Mouse (Mus musculus): ENCODE data around the gene Hhat. TPM values are rescaled to one million over a fixed set of nuclear protein-coding genes. Genes with fewer than 3 reads are reported as not detected.
A peak's percentile ranks its signal among the peaks of the same experiment; 100 is the strongest.

The Hhat gene
- polyA plus RNA-seq, 2 experiments from 2014 or later: 0.89 to 1.6 TPM

DNA sequence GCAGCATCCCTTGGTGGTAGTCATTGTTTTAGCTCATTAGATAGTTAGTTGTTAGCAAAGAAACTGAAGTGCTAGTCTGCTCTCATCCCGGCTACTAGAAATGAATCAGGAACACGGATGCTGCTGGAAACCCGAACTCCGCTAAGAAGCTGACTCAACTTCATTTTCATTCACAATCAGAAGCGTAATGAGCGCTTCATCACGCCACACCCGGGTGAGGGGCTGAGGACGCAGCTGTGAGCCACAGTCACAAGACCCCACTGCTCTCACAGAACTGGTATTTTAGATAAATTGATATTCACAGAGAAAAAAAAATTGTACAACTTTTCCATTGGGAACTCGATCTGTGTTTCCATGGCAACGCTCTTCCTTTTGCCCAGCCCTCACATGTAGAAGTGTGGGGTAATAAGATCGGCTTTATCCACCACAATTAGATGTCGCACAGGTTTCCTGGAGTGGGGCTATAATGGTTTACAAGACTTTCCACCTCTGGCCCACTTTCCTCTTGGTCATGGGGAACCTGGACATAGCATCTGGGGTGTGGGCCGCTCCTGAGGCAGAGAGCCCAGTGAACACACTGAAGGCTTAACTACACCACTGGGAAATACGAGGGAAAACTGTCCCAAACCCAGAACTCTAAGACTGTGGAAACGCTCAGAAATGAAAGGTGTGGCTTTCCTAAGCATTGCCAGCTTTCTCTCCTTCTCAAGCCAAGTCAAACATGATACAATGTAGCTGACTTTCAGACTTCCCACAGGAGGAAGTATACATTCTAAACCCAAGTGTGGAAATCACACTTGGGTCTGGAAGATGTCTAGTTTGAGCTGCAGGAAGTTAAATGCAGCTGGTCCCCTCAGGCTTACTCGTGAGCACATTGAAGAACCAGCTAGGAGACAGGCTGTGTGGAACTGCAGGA lies 14.3 kb upstream of the Hhat start:
- ATAC-seq: no peak

DNA sequence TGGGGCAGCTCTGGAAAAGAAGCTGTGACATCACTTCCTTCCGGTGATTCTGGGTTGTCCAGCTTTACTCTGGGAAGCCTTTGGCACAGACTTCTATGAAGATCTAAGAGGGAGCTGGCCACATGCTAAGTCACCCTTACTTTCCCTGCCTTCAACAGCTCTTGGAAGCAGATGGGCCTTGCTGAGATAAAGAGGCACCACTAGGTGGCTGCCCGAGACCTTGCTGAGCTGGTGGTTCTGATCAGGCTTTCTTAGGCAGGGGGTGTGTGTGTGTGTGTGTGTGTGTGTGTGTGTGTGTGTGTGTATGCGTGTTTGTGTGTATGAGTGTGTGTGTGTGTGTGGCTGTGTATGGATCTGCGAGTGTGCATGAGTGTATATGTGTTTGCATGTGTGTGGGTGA lies 13.4 kb upstream of the Hhat start:
- ATAC-seq: no peak

- no peak for ATAC-seq
These were observed 10.2 kb upstream of the Hhat start for GRCm38 (mm10) chr1:192781256-192781655.

- no peak for ATAC-seq
These were observed 8.0 kb upstream of the Hhat start for GRCm38 (mm10) chr1:192778869-192779514.

DNA sequence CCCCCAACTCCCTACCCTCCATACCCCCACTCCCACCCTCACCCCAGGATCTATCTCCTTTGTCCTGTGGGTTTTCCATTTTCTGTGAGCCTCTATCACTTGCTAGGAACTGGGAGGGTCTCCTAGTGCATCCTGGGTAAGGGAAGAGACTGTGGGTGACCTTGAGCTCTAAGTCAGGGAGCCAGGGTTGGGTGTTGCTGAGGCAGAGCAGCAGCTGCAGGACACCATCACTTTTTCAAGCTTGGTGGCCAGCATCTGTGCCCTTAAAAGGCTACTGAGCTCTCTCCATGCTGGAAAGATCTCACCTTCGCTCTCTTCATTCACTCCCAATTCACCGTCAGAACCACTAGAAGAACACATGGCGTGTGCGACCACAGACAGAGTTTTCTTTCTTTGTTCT lies 7.2 kb upstream of the Hhat start:
- ATAC-seq: no peak

GRCm38 (mm10) chr1:192770130-192770494 lies 911 bp downstream of the Hhat start:
- ATAC-seq: peak; percentile 19

- no peak for ATAC-seq
These were observed 5.5 kb downstream of the Hhat start for GRCm38 (mm10) chr1:192765531-192765930.

DNA sequence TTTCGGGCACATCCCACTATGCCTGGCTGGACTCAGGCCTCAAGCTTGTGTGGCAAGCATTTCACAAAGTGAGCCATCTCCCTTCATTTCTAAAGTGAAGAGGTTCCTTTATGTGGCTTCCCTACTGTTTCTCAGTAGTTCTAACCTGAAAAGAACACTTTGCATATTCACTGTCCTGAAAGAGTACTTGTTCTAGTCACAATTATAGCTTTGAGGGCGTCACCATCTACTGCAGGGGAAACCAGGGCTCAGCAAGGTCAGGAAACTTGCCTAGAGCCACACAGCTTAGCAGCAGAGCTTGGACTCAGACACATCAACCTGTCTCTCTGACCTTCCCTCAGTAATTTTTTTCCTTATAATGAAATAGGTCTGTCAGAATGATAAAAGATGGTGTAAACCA lies 6.5 kb downstream of the Hhat start:
- no peak for ATAC-seq

GRCm38 (mm10) chr1:192762946-192763933 lies 7.8 kb downstream of the Hhat start:
- peak; percentile 91 for ATAC-seq

DNA sequence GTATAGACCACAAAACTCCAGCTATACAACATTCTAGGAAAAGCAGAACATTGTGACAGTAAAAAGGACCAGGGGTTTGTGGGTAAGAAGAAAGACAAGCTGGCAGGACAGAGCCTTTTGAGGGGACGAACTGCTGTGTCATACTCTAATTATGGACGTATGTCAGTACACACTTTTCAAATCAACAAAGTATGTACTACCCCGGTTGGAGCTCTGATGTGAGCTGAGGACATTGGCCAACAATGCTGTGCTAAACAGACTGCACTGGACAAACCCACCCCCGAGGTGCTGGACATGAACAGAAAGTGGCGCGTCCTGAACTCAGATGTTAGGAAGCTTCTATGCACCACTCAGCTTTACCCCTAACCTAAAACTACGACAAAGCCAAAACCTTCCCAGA lies 14.3 kb downstream of the Hhat start:
- ATAC-seq: no peak

- no peak for ATAC-seq
These were observed 15.1 kb downstream of the Hhat start for GRCm38 (mm10) chr1:192755685-192756606.

GRCm38 (mm10) chr1:192755246-192755645 lies 15.8 kb downstream of the Hhat start:
- ATAC-seq: no peak

GRCm38 (mm10) chr1:192754268-192754667 lies 16.8 kb downstream of the Hhat start:
- no peak for ATAC-seq

- peak; percentile 85 for ATAC-seq
These were observed 18.1 kb downstream of the Hhat start for GRCm38 (mm10) chr1:192752659-192753601.

GRCm38 (mm10) chr1:192750042-192750437 lies 21.0 kb downstream of the Hhat start:
- ATAC-seq: no peak

DNA sequence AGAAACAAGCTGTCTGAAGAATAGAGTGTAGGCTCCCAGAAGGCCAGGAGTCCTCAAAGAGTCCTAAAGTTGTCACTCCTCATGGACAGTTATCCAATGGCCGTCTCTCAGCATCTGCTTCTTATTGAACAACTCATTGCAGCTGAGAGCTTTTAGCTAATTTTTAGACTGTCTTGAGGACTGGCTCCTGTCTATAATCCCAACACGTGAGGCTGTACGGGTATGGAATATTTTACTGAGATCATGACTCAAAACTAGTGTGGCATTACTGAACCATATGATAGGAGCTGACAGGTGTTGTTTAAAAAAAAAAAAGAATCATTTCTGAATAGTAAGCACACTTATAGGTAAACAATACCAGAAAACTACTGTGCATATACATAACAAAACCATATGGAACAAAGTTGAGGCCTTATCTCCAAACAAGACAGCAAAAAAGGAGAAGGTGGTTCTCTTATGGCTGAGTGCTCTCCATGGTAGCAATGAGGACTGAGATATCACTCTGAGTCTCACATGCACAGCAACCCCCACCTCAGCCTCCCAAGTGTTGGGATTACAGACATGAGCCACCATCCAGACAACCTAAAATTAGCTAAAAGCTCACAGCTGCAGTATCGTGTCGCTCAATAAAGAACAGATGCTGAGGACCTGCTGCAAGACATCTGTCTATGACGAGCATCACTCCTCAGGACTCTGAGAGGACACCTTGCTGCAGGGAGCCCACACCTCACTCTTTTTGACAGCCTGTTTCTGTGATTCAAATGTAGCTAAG lies 21.6 kb downstream of the Hhat start:
- no peak for ATAC-seq

DNA sequence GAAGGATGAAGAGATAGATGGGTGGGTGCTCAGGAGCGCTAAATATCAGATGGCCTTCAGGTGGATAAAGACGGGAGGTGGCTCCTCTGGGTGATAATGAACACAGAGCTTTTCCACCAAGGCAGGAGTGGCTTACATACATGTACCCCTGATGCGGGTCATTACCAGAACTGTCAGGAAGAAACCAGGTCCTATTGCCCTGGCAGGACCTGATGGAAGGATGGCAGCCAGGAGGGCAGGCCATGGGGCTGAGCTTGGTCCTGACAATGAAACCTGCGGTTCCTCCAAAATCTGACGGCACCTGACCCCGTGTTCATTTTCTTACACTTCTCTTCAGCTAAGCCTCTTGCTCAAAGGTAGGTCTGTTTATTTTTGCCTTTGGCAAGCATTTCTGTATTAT lies 24.8 kb downstream of the Hhat start:
- ATAC-seq: no peak

- ATAC-seq: peak; percentile 52
These were observed 25.6 kb downstream of the Hhat start for GRCm38 (mm10) chr1:192745240-192746101.

DNA sequence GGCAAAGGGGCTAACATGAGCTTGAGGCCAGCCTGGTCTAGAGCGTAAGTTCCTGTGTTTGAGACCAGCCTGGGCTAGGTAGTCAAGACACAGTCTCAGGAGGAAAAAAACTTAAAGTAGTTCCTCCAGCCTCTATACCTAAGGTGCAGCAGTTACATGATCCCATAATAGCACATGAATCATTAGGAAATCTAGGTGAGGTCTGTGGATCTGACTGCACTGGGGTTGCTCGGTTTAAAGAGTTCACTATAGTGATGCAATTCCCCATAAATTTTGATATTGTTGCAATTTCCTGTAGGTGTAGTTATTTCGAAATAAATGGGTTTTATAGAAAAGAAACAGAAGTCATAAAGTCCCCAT lies 26.2 kb downstream of the Hhat start:
- ATAC-seq: no peak
